Comparison of ENCODE assay signal across 22 mouse cellular contexts in the genomic region with DNA sequence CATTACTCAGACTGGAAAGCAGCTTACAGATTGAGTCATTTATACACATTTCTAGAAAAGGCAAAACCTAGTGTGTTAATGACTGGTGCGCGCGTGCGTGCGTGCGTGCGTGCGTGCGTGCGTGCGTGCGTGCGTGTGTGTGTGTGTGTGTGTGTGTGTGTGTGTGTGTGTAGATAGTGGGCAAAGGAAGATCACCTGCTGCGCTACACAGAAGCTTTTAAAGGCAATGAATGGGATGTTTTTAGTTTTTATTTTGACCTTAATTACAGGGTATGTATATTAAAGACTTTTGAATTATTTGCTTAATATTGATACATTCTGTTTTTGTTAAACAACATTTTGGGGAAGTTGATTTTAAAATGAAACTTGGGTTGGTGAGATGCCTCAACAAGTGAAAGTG. TPM values are rescaled to one million over a fixed set of nuclear protein-coding genes. Genes with fewer than 3 reads are reported as not detected.
"Had no signal": no experiment of that assay in that cellular context is flagged by ENCODE, and none has a peak within 500 bp of the region (broad histone marks: within the 10 kb centered on the region; RNA-seq: fewer than 3 reads in every experiment).

No protein-coding gene starts in this region.

- H3K9me3 ChIP-seq: neural tube, embryonic 12.5 days; neural tube, embryonic 13.5 days; neural tube, embryonic 15.5 days; stomach, embryonic 15.5 days had no signal

- H3K4me3 ChIP-seq: neural tube, embryonic 12.5 days; neural tube, embryonic 13.5 days; neural tube, embryonic 15.5 days; stomach, embryonic 15.5 days had no signal

- H3K4me2 ChIP-seq: neural tube, embryonic 12.5 days; neural tube, embryonic 13.5 days; neural tube, embryonic 15.5 days; stomach, embryonic 15.5 days had no signal

- H3K27me3 ChIP-seq: neural tube, embryonic 12.5 days; neural tube, embryonic 13.5 days; neural tube, embryonic 15.5 days; stomach, embryonic 15.5 days had no signal

- DNase-seq: retina, postnatal 1 day; right cerebral cortex, adult 18-20 months; right cerebral cortex, postnatal 14 days; right cerebral cortex, postnatal 25 days; right cerebral cortex, postnatal 4 days; spleen, adult 18-20 months; thymus, adult 18-20 months; thymus, adult 2 months; thymus, postnatal 14 days; thymus, postnatal 25 days; thymus, postnatal 36 days; thymus, postnatal 4 days had no signal

- H3K27ac ChIP-seq: neural tube, embryonic 12.5 days; neural tube, embryonic 13.5 days; neural tube, embryonic 15.5 days; stomach, embryonic 15.5 days; stomach, postnatal 0 days had no signal

- H3K4me1 ChIP-seq: neural tube, embryonic 12.5 days; neural tube, embryonic 15.5 days; stomach, embryonic 15.5 days had no signal

- H3K9ac ChIP-seq: neural tube, embryonic 12.5 days; neural tube, embryonic 13.5 days; neural tube, embryonic 15.5 days; stomach, embryonic 15.5 days had no signal

- H3K36me3 ChIP-seq: neural tube, embryonic 12.5 days; neural tube, embryonic 13.5 days; neural tube, embryonic 15.5 days; stomach, embryonic 15.5 days had no signal

RNA-seq across cellular contexts. Expression of a gene that starts 43.2 kb away (rescaled TPM):
- total RNA-seq: neutrophil, adult 5-6 weeks had no signal
- polyA plus RNA-seq: neural tube, embryonic 11.5 days; neural tube, embryonic 12.5 days; neural tube, embryonic 13.5 days; neural tube, embryonic 14.5 days; neural tube, embryonic 15.5 days; stomach, embryonic 14.5 days; thymus, postnatal 0 days had no signal
